Mouse (Mus musculus): ENCODE measurements around the gene Acsm4. TPM values are rescaled to one million over a fixed set of nuclear protein-coding genes. Genes with fewer than 3 reads are reported as not detected.

Acsm4 gene
- total and polyA plus RNA-seq, 3 experiments: not detected

DNA sequence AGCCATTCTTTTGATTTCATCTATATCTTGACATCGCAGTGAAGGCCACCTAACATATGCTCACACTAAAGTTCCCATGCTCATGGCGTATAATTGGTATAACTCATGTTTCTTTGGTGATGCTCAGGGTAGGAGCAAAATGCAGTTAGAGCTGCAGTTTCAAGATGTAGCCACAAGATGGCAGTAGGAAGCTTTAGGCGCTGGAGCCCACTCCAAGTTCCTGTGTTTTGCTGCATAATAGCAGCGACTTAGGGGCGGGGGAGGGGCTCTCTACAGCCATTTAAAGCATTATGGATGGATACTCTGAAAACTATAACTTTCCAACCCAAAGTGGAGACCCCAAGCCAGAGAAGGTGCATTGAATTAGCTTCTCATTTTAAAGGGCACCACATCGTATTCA is 16.4 kb upstream of the Acsm4 start:
- dilution Hi-C loops (cut with MboI; ENCODE audit: extremely low pct_ligation_motif_present, extremely low pct_unique_long_range_greater_than_20kb, low sequenced_read_pairs): no loop called here
- peak; percentile 71 for DNase-seq (ENCODE audit: extremely low read depth)
- Histone ChIP-seq H3K4me2 (ENCODE audit: insufficient read depth, low read depth, poor library complexity, severe bottlenecking) (no peak overlapping the region), H3K4me1 (ENCODE audit: control insufficient read depth in 1 of 2, insufficient read depth in 2 of 2) (peaks cover 4 to 10% of the 10 kb centered on the region in 2 experiments; a peak in 2 of 4 replicates), H3K27me3 (replicated peaks) (peaks cover 4% of the 10 kb centered on the region), H3K79me2 (replicated peaks; ENCODE audit: control insufficient read depth, extremely low read depth, insufficient read depth, poor library complexity, severe bottlenecking) (no peaks in the 10 kb centered on the region), H3K36me3 (replicated peaks in 1 of 2; ENCODE audit: control insufficient read depth in 1 of 2, insufficient read depth in 1 of 2, low read length in 1 of 2) (no peaks in the 10 kb centered on the region), H3K9ac (ENCODE audit: insufficient read depth, low read depth) (no peak overlapping the region), H3K27ac (ENCODE audit: insufficient read depth, low read depth) (no peak overlapping the region), H3K4me3 (replicated peaks in 1 of 3; ENCODE audit: low read depth in 2 of 3, low read length in 2 of 3, poor library complexity in 1 of 3) (no peak overlapping the region), H3K9me3 (replicated peaks; ENCODE audit: low read length) (no peaks in the 10 kb centered on the region)
- in situ Hi-C loops (cut with MboI; ENCODE audit: low pct_ligation_motif_present, low pct_unique_long_range_greater_than_20kb, low sequenced_read_pairs): no loop called here
- TF ChIP-seq HCFC1 (IDR thresholded peaks at IDR 0.05; ENCODE audit: low read depth, low read length) (no peak), ZC3H11A (IDR thresholded peaks at IDR 0.05; ENCODE audit: low read depth, low read length) (no peak), TBP (conservative IDR thresholded peaks at IDR 0.05; ENCODE audit: low read depth, low read length) (no peak), MXI1 (IDR thresholded peaks at IDR 0.05; ENCODE audit: low read depth, low read length) (no peak), ELF1 (IDR thresholded peaks at IDR 0.05; ENCODE audit: low read depth, low read length) (peak; percentile 26; the same call in 1 of the 2 replicates), MEF2A (IDR thresholded peaks at IDR 0.05; ENCODE audit: borderline replicate concordance, low read depth, low read length) (no peak), NRF1 (IDR thresholded peaks at IDR 0.05; ENCODE audit: low read depth, low read length) (no peak), ZMIZ1 (IDR thresholded peaks at IDR 0.05; ENCODE audit: low read depth, low read length) (no peak), POLR2AphosphoS2 (IDR thresholded peaks at IDR 0.05; ENCODE audit: low read depth, low read length) (no peak), ZNF384 (IDR thresholded peaks at IDR 0.05; ENCODE audit: low read depth, low read length) (no peak), JUND (conservative IDR thresholded peaks at IDR 0.05; ENCODE audit: low read depth, low read length) (no peak), TCF12 (IDR thresholded peaks at IDR 0.05; ENCODE audit: low read depth, low read length) (no peak), CHD1 (IDR thresholded peaks at IDR 0.05; ENCODE audit: low read depth, low read length) (no peak), POLR2A (IDR thresholded peaks at IDR 0.05; ENCODE audit: low read depth, low read length) (no peak), USF2 (conservative IDR thresholded peaks at IDR 0.05; ENCODE audit: low read depth, low read length) (no peak), GABPA (IDR thresholded peaks at IDR 0.05; ENCODE audit: insufficient replicate concordance, low read depth, low read length) (no peak), RCOR1 (conservative IDR thresholded peaks at IDR 0.05; ENCODE audit: low read depth, low read length) (no peak), EP300 (IDR thresholded peaks at IDR 0.05; ENCODE audit: low read length) (no peak), SMC3 (IDR thresholded peaks at IDR 0.05; ENCODE audit: low read depth, low read length) (peak; percentile 69), MYC (IDR thresholded peaks at IDR 0.05; ENCODE audit: low read depth, low read length) (no peak), NELFE (IDR thresholded peaks at IDR 0.05; ENCODE audit: low read depth, low read length) (peak; percentile 37; the same call in 1 of the 2 replicates), RAD21 (IDR thresholded peaks at IDR 0.05; ENCODE audit: low read depth, low read length) (peak; percentile 82), CTCF (conservative IDR thresholded peaks at IDR 0.05 in 1 of 2, IDR thresholded peaks at IDR 0.05 in 1 of 2; ENCODE audit: low read depth in 2 of 2, low read length in 2 of 2) (peak; percentile 84 to 86), MAFK (IDR thresholded peaks at IDR 0.05; ENCODE audit: insufficient replicate concordance, low read length) (no peak), MAX (IDR thresholded peaks at IDR 0.05; ENCODE audit: low read length) (no peak), ZKSCAN1 (IDR thresholded peaks at IDR 0.05; ENCODE audit: borderline replicate concordance, low read depth, low read length) (no peak), JUN (IDR thresholded peaks at IDR 0.05; ENCODE audit: insufficient read depth, low read depth, low read length) (no peak), BHLHE40 (IDR thresholded peaks at IDR 0.05; ENCODE audit: low read depth, low read length) (no peak), CHD2 (IDR thresholded peaks at IDR 0.05; ENCODE audit: low read length) (peak; percentile 72; the same call in 1 of the 2 replicates)
